Comparison of ENCODE assay signal across 7 mouse cellular contexts in genomic region chrX:159837379-159837778, GRCm38 (mm10).
DNase-seq lines count a peak whose midpoint lies in the region; ATAC-seq and TF ChIP-seq lines count a peak whose summit lies in the region.

No protein-coding gene starts in this region.

- H3K4me3 ChIP-seq in liver, embryonic 13.5 days (replicated peaks) = no peak overlapping the region
- H3K4me3 ChIP-seq in liver, embryonic 11.5 days (ENCODE audit: low read depth, low read length) = no peak overlapping the region

- H3K36me3 ChIP-seq in liver, embryonic 13.5 days = no peaks in the 10 kb centered on the region
- no peaks in the 10 kb centered on the region for H3K36me3 ChIP-seq in liver, embryonic 11.5 days (ENCODE audit: control insufficient read depth, insufficient read depth, low read length)

- H3K27ac ChIP-seq in liver, embryonic 13.5 days = no peak overlapping the region
- no peak overlapping the region for H3K27ac ChIP-seq in liver, embryonic 11.5 days (ENCODE audit: low read depth, low read length)

- no peak overlapping the region for H3K9ac ChIP-seq in liver, embryonic 13.5 days
- no peak overlapping the region for H3K9ac ChIP-seq in liver, embryonic 11.5 days (ENCODE audit: low read depth, low read length)

- TF ChIP-seq CTCF in Patski (IDR thresholded peaks at IDR 0.05) = no peak

- WGBS in liver, embryonic 13.5 days (ENCODE audit: insufficient replicate concordance) = 35% methylated on average over 1 of the region's 1 CpGs
- WGBS in liver, embryonic 11.5 days = 57% methylated on average over 1 of the region's 1 CpGs

- CTCF ChIA-PET in Patski (lab: Charles Lee) = no interaction called here

- peak; percentile 0 for DNase-seq in liver, embryonic 13.5 days
- no peak for DNase-seq in liver, embryonic 11.5 days (ENCODE audit: low spot score)
- peak; percentile 37 for DNase-seq in Patski (ENCODE audit: low read depth, low spot score)
- peak; percentile 73 to 74 for DNase-seq in cerebellum, postnatal 36 days
- peak; percentile 28 to 35 for DNase-seq in monocyte, adult 2 months (ENCODE audit: low read depth in 1 of 2, low spot score in 2 of 2)
- DNase-seq in embryo, embryonic 9.5 days (ENCODE audit: extremely low spot score) = no peak
- no peak for DNase-seq in kidney, postnatal 36 days

- ATAC-seq in liver, embryonic 13.5 days (ENCODE audit: low read depth) = peak; percentile 50; the same call in 1 of the 2 replicates
- ATAC-seq in liver, embryonic 11.5 days (replicated peaks; ENCODE audit: low FRiP score) = no peak
- ATAC-seq in Patski = peak; percentile 98

- no peaks in the 10 kb centered on the region for H3K27me3 ChIP-seq in liver, embryonic 13.5 days
- peaks cover 3% of the 10 kb centered on the region; the same call in 1 of the 2 replicates for H3K27me3 ChIP-seq in liver, embryonic 11.5 days (replicated peaks; ENCODE audit: control insufficient read depth, insufficient read depth, low read length)
- peaks cover 15% of the 10 kb centered on the region for H3K27me3 ChIP-seq in Patski

- H3K4me2 ChIP-seq in liver, embryonic 13.5 days = no peak overlapping the region
- no peak overlapping the region for H3K4me2 ChIP-seq in liver, embryonic 11.5 days

- peaks cover 7% of the 10 kb centered on the region for H3K4me1 ChIP-seq in liver, embryonic 13.5 days (replicated peaks)
- no peaks in the 10 kb centered on the region for H3K4me1 ChIP-seq in liver, embryonic 11.5 days (replicated peaks; ENCODE audit: control insufficient read depth, insufficient read depth, low read length)

- in situ Hi-C loops in Patski (cut with MboI; ENCODE audit: low pct_unique_long_range_greater_than_20kb) = no loop called here

- no peaks in the 10 kb centered on the region for H3K9me3 ChIP-seq in liver, embryonic 13.5 days (replicated peaks)
- H3K9me3 ChIP-seq in liver, embryonic 11.5 days (ENCODE audit: control insufficient read depth, low read length) = no peaks in the 10 kb centered on the region

- POLR2A ChIA-PET in Patski (lab: Charles Lee) = interaction anchor here (0.7 kb wide), 1 partner anchor 725 kb away, joined by 3 read pairs; no protein-coding TSS in a partner anchor

Comparison
In these comparisons a context has a peak if more than half of its experiments do, and no peak if none do; other contexts are left out.
1. DNase-seq: peak in liver, embryonic 13.5 days (single experiment), Patski (single experiment), cerebellum, postnatal 36 days (2 of 2) and monocyte, adult 2 months (2 of 2); none in liver, embryonic 11.5 days (single experiment), embryo, embryonic 9.5 days (single experiment) and kidney, postnatal 36 days (0 of 2).